Mouse (Mus musculus) lung, embryonic 15.5 days (tissue): ENCODE measurements around the gene Tspan13. TPM values are rescaled to one million over a fixed set of nuclear protein-coding genes. Genes with fewer than 3 reads are reported as not detected.

Experiments
- ATAC-seq: fragments of 200-750 bp; cut with Nextera tagmentation; 2 replicates; pipeline ENCODE4 v1.8.0; 2017; ENCODE audit warnings: moderate number of reproducible peaks, borderline replicate concordance; ENCODE audit not compliant: low FRiP score, low TSS enrichment; ENCODE audit errors: extremely low read depth
- H3K27ac ChIP-seq: fragments of 300-500 bp; sonication (generic); 2 replicates; pipeline ENCODE4 v1.5.1; 2015; ENCODE audit warnings: moderate library complexity, mild to moderate bottlenecking, inconsistent platforms
- H3K27me3 ChIP-seq: fragments of 300-500 bp; sonication (generic); 2 replicates; pipeline ENCODE4 v1.6.1; 2015; ENCODE audit warnings: inconsistent platforms
- H3K36me3 ChIP-seq: fragments of 300-500 bp; sonication (generic); 2 replicates; pipeline ENCODE4 v1.6.1; 2015; ENCODE audit warnings: inconsistent platforms
- H3K4me1 ChIP-seq: fragments of 300-500 bp; sonication (generic); 2 replicates; pipeline ENCODE4 v1.6.1; 2015; ENCODE audit warnings: inconsistent platforms
- H3K4me2 ChIP-seq: fragments of 300-500 bp; sonication (generic); 2 replicates; pipeline ENCODE4 v1.6.1; 2015; ENCODE audit warnings: inconsistent platforms, mild to moderate bottlenecking, moderate library complexity
- H3K4me3 ChIP-seq: fragments of 300-500 bp; sonication (generic); 2 replicates; pipeline ENCODE4 v1.5.1; 2015; ENCODE audit warnings: mild to moderate bottlenecking, inconsistent platforms
- H3K9ac ChIP-seq: fragments of 300-500 bp; sonication (generic); 2 replicates; pipeline ENCODE4 v1.6.1; 2015; ENCODE audit warnings: inconsistent platforms
- H3K9me3 ChIP-seq: fragments of 300-500 bp; sonication (generic); 2 replicates; pipeline ENCODE4 v1.6.1; 2016; ENCODE audit warnings: inconsistent platforms
- WGBS: fragments of 180-500 bp; shearing (Covaris S2); methylation state at CpG from one replicate; pipeline ENCODE4 v1.1.7; 2015; 5-methylcytosine and 5-hydroxymethylcytosine counted together
- polyA plus RNA-seq: library from polyadenylated mRNA; unstranded; fragments of >200 nt; fragmentation: Nextera tagmentation; extraction: Ambion mirVana; gene quantifications from 2 replicates; pipeline ENCODE4 v1.2.1, GENCODE M21; 2015

Gene Tspan13
- polyA plus RNA-seq, 1 experiment from 2014 or later, result 131 TPM

DNA sequence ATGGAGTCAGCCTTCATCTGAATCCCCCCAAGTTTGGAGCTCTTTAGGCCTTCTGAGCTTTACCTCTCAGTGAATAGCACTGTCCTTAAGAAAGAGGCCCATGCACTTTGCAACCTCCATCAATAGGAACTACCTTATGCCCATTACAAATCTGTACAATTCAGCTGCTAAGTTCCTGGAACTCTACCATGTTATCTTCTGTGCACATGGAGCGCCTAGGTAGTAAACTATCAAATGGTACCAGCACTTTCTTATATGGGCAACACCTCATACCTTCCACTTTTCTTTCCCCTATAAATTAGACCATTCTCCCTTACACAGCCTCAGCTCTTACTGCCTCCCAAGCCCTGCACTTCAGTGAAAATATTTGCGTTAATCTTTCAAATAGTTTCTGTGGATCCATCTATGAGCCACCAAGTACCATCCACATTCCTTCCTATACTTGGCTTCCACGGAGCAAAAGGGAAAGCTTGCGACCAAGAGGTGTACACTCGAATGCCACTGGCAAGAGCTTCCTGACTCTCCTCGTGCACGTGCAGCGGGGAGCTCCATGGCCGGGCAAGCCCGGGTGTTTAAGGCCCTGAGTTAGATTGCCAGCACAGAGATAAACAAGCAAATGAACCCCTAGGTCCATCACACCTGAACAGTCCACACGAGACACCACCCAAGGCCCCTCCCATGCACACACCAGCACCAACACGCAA is 11.5 kb downstream of the Tspan13 start:
- H3K27me3 ChIP-seq, result no peaks in the 10 kb centered on the region
- ATAC-seq, result peak; percentile 73; the same call in 1 of the 2 replicates
- no peaks in the 10 kb centered on the region for H3K9me3 ChIP-seq
- peak overlapping the region; percentile 12; the same call in 1 of the 2 replicates for H3K4me2 ChIP-seq
- H3K27ac ChIP-seq, result peak overlapping the region; percentile 73
- peaks cover 20% of the 10 kb centered on the region for H3K4me1 ChIP-seq
- H3K36me3 ChIP-seq, result no peaks in the 10 kb centered on the region
- H3K4me3 ChIP-seq, result no peak overlapping the region
- H3K9ac ChIP-seq, result no peak overlapping the region
- 69% methylated on average over 12 of the region's 12 CpGs for WGBS

DNA sequence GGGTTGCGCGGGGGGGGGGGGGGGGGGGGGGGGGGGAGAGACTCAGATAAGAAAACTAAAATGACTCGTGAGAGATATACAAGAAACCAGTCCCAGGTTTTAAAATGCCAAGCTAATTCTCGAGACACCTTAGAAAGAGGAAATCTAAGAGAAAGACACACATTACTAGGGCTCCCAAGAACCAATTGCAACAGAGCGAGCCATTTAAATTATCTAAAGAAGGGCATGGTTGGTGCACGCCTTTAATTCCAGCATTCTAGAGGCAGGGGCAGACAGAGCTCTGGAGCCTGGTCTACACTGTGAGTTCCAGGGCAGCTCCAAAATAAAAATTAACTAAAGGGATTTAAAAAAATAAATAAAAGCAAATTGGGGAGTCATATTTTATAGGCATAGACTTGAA is 12.6 kb downstream of the Tspan13 start:
- 44% methylated on average over 4 of the region's 6 CpGs for WGBS
- H3K36me3 ChIP-seq, result no peaks in the 10 kb centered on the region
- H3K27me3 ChIP-seq, result no peaks in the 10 kb centered on the region
- H3K9me3 ChIP-seq, result no peaks in the 10 kb centered on the region
- H3K4me3 ChIP-seq, result no peak overlapping the region
- H3K27ac ChIP-seq, result no peak overlapping the region
- no peak overlapping the region for H3K4me2 ChIP-seq
- H3K9ac ChIP-seq, result no peak overlapping the region
- H3K4me1 ChIP-seq, result peaks cover 20% of the 10 kb centered on the region
- ATAC-seq, result no peak

DNA sequence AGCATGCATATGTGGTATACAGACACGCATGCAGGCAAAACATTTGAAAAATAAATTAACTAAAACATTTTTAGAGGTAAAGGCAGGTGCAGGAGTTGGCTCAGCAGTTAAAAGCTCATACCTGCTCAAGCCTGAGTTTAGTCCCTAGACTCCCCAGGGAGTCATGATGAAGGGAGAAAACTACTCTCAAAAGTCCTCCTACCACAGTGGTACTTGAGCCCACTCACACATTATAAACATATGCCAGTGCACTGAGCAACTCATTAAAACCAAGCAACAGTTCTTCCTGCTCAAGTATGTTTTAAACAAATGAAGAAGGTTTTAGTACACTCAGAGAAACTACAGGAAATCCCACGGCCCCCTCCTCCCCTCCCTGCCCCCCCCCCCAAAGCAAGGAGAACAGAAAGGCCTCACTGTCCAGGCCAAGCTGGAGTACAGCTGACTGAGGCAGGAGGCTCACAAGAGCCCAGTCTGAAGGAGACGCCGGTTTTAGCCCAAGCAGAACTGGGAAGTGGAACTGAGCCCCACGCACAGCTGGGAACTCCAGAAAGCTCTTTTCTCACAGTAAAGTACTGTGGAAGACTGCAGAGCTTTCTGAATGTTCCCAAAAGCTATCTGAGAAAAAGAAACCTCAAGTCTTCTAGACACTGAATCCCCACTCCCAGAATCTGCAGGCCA is 13.2 kb downstream of the Tspan13 start:
- WGBS, result 51% methylated on average over 5 of the region's 5 CpGs
- ATAC-seq, result no peak
- Histone ChIP-seq H3K27me3 (no peaks in the 10 kb centered on the region), H3K36me3 (no peaks in the 10 kb centered on the region), H3K4me1 (peaks cover 20% of the 10 kb centered on the region), H3K9me3 (no peaks in the 10 kb centered on the region), H3K27ac (peak overlapping the region; percentile 72), H3K4me2 (no peak overlapping the region), H3K9ac (no peak overlapping the region), H3K4me3 (no peak overlapping the region)

DNA sequence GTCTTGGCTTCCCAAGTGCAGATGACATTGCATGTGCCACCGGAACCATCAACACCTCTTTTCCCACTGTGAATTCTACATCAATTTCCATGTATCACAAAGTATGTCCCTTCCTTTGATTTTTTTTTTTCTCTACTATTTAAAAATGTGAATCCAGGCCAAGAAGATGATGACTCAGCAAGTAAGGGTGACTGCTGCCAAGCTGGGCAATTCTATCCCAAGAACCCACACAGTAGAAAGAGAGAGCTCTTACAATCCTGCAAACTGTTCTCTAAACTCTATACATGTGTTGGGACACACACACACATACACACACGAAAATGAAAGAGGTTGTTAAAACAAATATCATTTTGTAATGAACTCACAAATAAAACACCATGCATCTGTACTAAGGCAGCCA is 15.1 kb downstream of the Tspan13 start:
- 74% methylated on average over 2 of the region's 2 CpGs for WGBS

DNA sequence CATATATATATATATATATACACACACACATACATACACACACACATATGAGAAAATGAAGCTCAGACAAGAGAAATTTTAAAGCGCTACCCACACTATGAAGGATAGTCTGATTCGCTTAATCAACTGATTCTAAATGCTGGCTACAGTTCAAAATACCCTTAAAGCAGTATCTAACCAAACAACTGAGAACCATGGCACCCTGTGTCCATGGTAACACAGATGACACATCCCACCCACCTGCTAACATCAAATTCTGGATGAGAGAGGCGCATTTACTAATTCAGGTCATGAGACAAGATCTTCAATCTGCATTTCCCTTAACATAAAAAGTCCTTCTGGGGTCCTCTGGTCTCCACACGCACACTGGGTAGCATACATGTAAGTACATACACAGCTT is 16.2 kb downstream of the Tspan13 start:
- Histone ChIP-seq H3K9ac (no peak overlapping the region), H3K4me2 (no peak overlapping the region), H3K4me1 (peaks cover 17% of the 10 kb centered on the region), H3K36me3 (no peaks in the 10 kb centered on the region), H3K27me3 (no peaks in the 10 kb centered on the region), H3K27ac (no peak overlapping the region), H3K9me3 (no peaks in the 10 kb centered on the region), H3K4me3 (no peak overlapping the region)
- 92% methylated on average over 4 of the region's 4 CpGs for WGBS
- no peak for ATAC-seq

More for the DNA sequence above, 15.1 kb downstream of the Tspan13 start:
- H3K27me3 ChIP-seq, result no peaks in the 10 kb centered on the region
- no peaks in the 10 kb centered on the region for H3K36me3 ChIP-seq
- no peaks in the 10 kb centered on the region for H3K9me3 ChIP-seq
- H3K9ac ChIP-seq, result no peak overlapping the region
- no peak for ATAC-seq
- no peak overlapping the region for H3K27ac ChIP-seq
- H3K4me2 ChIP-seq, result no peak overlapping the region
- H3K4me1 ChIP-seq, result peaks cover 20% of the 10 kb centered on the region
- H3K4me3 ChIP-seq, result no peak overlapping the region

DNA sequence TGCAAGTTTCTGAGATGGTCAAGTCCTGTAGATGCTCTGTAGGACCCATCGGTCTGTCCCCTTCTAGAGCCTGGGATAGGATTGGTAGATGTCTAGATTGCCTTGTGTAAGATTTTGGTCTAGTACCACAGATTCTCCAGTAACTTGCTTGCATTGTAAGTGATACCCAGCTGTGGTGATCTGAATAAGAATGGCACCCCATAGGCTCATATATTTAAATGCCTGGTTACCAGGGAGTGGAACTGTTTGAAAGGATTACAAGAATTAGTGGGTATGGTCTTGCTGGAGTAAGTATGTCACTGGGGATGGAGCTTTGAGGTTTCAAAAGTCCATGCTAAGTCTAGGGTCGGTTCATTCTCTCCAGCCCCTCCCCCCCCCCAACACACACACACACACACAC is 21.6 kb downstream of the Tspan13 start:
- Histone ChIP-seq H3K4me1 (no peaks in the 10 kb centered on the region), H3K4me2 (no peak overlapping the region), H3K9ac (no peak overlapping the region), H3K9me3 (no peaks in the 10 kb centered on the region), H3K27me3 (no peaks in the 10 kb centered on the region), H3K4me3 (no peak overlapping the region), H3K27ac (no peak overlapping the region), H3K36me3 (peaks cover 9% of the 10 kb centered on the region; the same call in 1 of the 2 replicates)
- ATAC-seq, result no peak
- WGBS, result 97% methylated on average over 2 of the region's 2 CpGs

DNA sequence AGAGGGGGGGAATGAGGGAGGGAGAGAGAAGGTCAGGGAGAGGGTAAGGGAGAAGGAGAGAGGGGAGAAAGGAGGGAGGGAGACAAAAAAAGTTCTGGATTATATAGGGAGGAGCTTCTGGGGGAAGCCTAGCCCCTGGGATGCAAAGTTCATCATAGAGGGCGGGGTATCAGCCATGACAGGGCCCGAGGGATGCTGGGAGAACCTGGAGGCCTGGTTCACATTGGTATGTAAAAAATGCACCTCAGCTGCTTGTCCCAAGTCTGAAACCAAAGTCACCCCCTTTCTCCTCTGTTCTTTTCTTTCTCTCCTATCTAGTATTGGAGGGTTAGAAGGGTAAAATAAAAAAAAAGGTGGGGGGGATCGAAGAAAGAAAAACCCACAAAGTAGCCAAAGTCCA is 22.2 kb downstream of the Tspan13 start:
- ATAC-seq, result no peak
- H3K9me3 ChIP-seq, result no peaks in the 10 kb centered on the region
- peaks cover 9% of the 10 kb centered on the region; the same call in 1 of the 2 replicates for H3K36me3 ChIP-seq
- no peaks in the 10 kb centered on the region for H3K4me1 ChIP-seq
- no peak overlapping the region for H3K27ac ChIP-seq
- no peaks in the 10 kb centered on the region for H3K27me3 ChIP-seq
- 84% methylated on average over 3 of the region's 3 CpGs for WGBS
- H3K4me3 ChIP-seq, result no peak overlapping the region
- no peak overlapping the region for H3K9ac ChIP-seq
- no peak overlapping the region for H3K4me2 ChIP-seq

DNA sequence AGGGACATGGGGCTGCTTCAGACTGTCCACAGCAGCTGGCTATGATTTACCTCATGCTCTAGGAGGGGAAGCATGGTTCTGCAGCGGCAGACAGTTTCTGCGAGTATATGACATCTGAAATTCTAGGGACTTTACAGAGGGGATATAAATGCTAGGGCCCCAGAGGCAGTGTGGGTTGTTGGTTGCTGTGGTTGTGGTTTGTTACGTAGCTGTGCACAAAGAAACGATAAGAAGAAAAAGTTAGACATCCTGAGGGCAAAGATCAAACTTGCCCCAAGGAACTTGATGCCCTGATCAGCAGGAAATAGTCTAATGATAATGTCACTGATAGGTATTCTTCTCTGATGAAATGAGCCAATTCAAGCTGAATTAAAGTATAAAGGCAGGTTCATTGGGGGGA is 22.7 kb downstream of the Tspan13 start:
- Histone ChIP-seq H3K27ac (no peak overlapping the region), H3K9me3 (no peaks in the 10 kb centered on the region), H3K4me3 (no peak overlapping the region), H3K9ac (no peak overlapping the region), H3K36me3 (peaks cover 9% of the 10 kb centered on the region; the same call in 1 of the 2 replicates), H3K27me3 (no peaks in the 10 kb centered on the region), H3K4me2 (no peak overlapping the region), H3K4me1 (no peaks in the 10 kb centered on the region)
- 80% methylated on average over 4 of the region's 4 CpGs for WGBS
- ATAC-seq, result no peak

DNA sequence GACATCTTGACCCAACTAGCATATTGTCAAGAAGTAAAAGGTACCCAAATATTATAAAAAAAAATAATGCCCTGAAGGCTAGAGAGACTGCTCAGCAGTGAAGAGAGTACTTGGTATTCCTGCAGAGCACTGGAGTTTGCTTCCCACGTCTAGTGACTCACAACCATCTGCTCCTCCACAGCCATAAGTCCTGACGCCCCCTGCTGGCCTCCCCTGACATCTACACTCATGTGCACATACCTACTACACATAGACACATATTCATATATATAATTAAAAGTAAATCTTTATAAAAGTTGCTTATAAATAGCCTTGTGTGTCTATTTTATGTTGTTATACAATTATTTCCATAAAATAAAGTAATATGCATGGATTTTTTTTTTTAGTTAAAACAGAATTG is 24.5 kb downstream of the Tspan13 start:
- WGBS, result 73% methylated on average over 2 of the region's 2 CpGs
- no peaks in the 10 kb centered on the region for H3K4me1 ChIP-seq
- H3K4me3 ChIP-seq, result no peak overlapping the region
- no peak overlapping the region for H3K27ac ChIP-seq
- ATAC-seq, result no peak
- H3K9ac ChIP-seq, result no peak overlapping the region
- no peaks in the 10 kb centered on the region for H3K27me3 ChIP-seq
- no peak overlapping the region for H3K4me2 ChIP-seq
- H3K9me3 ChIP-seq, result no peaks in the 10 kb centered on the region
- H3K36me3 ChIP-seq, result peaks cover 9% of the 10 kb centered on the region; the same call in 1 of the 2 replicates

DNA sequence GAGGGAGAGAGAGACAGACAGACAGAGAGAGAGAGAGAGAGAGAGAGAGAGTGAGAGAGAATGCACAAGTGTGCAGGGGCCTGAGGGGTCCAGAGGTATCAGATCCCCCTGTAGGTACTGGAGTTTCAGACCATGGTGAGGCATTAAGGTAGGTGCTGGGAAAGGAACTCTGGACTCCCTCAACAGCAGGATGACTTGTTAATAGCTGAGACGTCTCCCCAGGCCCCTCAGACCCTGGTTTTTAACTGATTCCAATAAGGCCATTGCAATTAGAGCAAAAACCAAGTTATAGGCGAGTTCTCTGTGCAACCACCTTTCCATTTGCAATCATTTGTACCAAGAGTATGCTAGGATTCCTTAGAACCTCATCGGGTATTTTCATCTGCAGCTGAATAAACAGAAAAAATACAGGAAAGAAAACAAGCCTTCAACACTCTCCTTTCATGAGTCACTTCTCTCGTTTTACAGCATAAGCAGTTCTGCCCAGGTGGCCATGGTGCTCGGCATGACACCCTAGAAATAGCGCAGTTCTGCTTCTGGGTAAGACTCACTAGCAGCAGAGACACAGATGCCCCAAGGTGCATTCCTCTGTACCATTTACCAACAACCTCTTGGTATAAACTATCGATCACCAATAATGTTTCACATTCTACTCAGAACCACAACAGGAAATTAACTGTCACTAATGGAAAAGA is 28.9 kb downstream of the Tspan13 start:
- no peaks in the 10 kb centered on the region for H3K27me3 ChIP-seq
- H3K36me3 ChIP-seq, result peaks cover 4% of the 10 kb centered on the region; the same call in 1 of the 2 replicates
- ATAC-seq, result no peak
- H3K4me1 ChIP-seq, result peaks cover 8% of the 10 kb centered on the region
- H3K9ac ChIP-seq, result no peak overlapping the region
- H3K27ac ChIP-seq, result no peak overlapping the region
- WGBS, result 67% methylated on average over 7 of the region's 7 CpGs
- no peaks in the 10 kb centered on the region for H3K9me3 ChIP-seq
- no peak overlapping the region for H3K4me3 ChIP-seq
- H3K4me2 ChIP-seq, result no peak overlapping the region

DNA sequence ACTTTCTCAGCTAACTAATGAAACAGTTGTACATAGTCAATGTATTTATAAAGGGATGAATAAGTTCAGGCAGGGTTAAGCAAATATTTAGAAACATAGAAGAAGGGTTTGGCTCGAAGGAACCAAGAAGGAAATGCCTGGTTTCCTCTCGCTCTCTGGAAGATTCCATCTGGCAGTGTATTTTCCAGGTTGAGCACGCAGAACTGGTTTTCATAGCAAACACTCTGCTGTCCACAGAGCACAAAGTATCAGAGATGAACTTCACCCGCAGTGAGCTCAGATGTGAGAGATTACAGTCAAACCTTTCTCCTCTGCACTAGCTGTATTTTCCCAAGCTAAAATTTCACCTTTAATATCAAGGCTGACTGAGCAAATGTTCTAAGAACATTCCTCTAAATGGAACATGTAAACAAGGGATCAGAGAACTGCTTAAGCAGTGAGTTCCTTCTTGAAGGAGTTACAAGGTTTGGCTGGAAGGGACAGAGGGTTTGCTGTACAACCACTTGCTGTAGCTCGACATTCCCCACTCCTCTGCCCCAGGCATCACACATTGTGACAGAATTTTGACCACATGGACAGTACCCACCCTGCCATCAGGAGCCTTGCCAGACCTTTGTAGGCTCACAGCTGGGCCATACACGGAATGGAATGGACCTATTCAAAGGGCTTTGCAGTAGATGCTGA is 33.8 kb downstream of the Tspan13 start:
- 24% methylated on average over 6 of the region's 6 CpGs for WGBS
- H3K27ac ChIP-seq, result peak overlapping the region; percentile 69
- no peak overlapping the region for H3K9ac ChIP-seq
- no peak overlapping the region for H3K4me2 ChIP-seq
- no peaks in the 10 kb centered on the region for H3K36me3 ChIP-seq
- H3K4me1 ChIP-seq, result peaks cover 19% of the 10 kb centered on the region
- ATAC-seq, result no peak
- H3K4me3 ChIP-seq, result no peak overlapping the region
- no peaks in the 10 kb centered on the region for H3K9me3 ChIP-seq
- no peaks in the 10 kb centered on the region for H3K27me3 ChIP-seq
